Comparison of ENCODE assay signal across 7 mouse cellular contexts in the genomic region with DNA sequence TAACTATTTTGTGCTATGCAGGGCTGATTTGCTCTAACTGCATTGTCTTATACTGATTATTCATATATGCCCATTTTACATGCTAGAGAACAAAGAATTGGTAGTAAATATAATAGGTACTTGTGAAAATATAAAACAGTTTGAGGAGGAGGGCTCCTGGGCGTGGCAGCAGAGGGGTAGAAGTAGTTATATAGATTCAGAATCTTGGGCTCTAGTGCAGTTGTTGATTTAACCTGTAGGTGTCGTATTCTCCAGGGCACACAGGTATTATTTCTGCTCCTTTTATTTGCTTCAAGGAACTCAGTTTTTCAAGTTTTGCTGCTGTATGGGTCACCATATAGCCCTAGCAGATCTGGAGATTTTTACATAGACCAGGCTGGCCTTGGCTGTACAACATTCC. TPM values are rescaled to one million over a fixed set of nuclear protein-coding genes. Genes with fewer than 3 reads are reported as not detected.
DNase-seq lines count a peak whose midpoint lies in the region; ATAC-seq lines count a peak whose summit lies in the region.

No protein-coding gene starts in this region.

- DNase-seq in embryonic facial prominence, embryonic 10.5 days (ENCODE audit: low spot score): no peak
- no peak for DNase-seq in limb, embryonic 10.5 days (ENCODE audit: low spot score)
- peak; percentile 15 for DNase-seq in retina, postnatal 1 day
- no peak for DNase-seq in layer of hippocampus, adult 11-12 months (ENCODE audit: low spot score)
- no peak for DNase-seq in gastrocnemius, postnatal 25 days

- H3K27me3 ChIP-seq in megakaryocyte, embryonic 14.5 days (replicated peaks): no peaks in the 10 kb centered on the region
- H3K27me3 ChIP-seq in embryonic facial prominence, embryonic 10.5 days (replicated peaks; ENCODE audit: low read depth, poor library complexity, severe bottlenecking): no peaks in the 10 kb centered on the region
- no peaks in the 10 kb centered on the region for H3K27me3 ChIP-seq in limb, embryonic 10.5 days (ENCODE audit: low read depth, poor library complexity, severe bottlenecking)

- 81% methylated on average over 2 of the region's 2 CpGs for WGBS in embryonic facial prominence, embryonic 10.5 days
- 81% methylated on average over 2 of the region's 2 CpGs for WGBS in limb, embryonic 10.5 days

- H3K4me1 ChIP-seq in megakaryocyte, embryonic 14.5 days: peaks cover 50% of the 10 kb centered on the region
- peaks cover 11% of the 10 kb centered on the region for H3K4me1 ChIP-seq in embryonic facial prominence, embryonic 10.5 days
- peaks cover 10% of the 10 kb centered on the region for H3K4me1 ChIP-seq in limb, embryonic 10.5 days

- H3K36me3 ChIP-seq in megakaryocyte, embryonic 14.5 days (replicated peaks; ENCODE audit: low read length): peaks cover 19% of the 10 kb centered on the region
- peaks cover 16% of the 10 kb centered on the region; the same call in 1 of the 2 replicates for H3K36me3 ChIP-seq in embryonic facial prominence, embryonic 10.5 days (replicated peaks)
- peaks cover 14% of the 10 kb centered on the region for H3K36me3 ChIP-seq in limb, embryonic 10.5 days

- H3K27ac ChIP-seq in embryonic facial prominence, embryonic 10.5 days (replicated peaks): no peak overlapping the region; the same call in 1 of the 2 replicates
- peak overlapping the region; percentile 97; the same call in 1 of the 2 replicates for H3K27ac ChIP-seq in limb, embryonic 10.5 days

- ATAC-seq in megakaryocyte, adult 5-6 weeks (ENCODE audit: poor library complexity, severe bottlenecking): no peak

- peak overlapping the region; percentile 99 for H3K4me3 ChIP-seq in megakaryocyte, embryonic 14.5 days (replicated peaks)
- peak overlapping the region; percentile 92 for H3K4me3 ChIP-seq in embryonic facial prominence, embryonic 10.5 days
- H3K4me3 ChIP-seq in limb, embryonic 10.5 days: peak overlapping the region; percentile 75

- no peaks in the 10 kb centered on the region; the same call in 1 of the 2 replicates for H3K9me3 ChIP-seq in megakaryocyte, embryonic 14.5 days
- no peaks in the 10 kb centered on the region for H3K9me3 ChIP-seq in embryonic facial prominence, embryonic 10.5 days
- H3K9me3 ChIP-seq in limb, embryonic 10.5 days (replicated peaks): no peaks in the 10 kb centered on the region

RNA-seq across cellular contexts. Expression of a gene that starts 1.1 kb away (rescaled TPM):
- 0.15 TPM in 1 of 2 replicates, not detected in the other for polyA plus RNA-seq in megakaryocyte, embryonic 14.5 days (2012; ENCODE audit: insufficient read depth, low replicate concordance)
- total RNA-seq in megakaryocyte, adult 5-6 weeks (2015): 18.1 and 19.6 TPM in 2 replicates
- total RNA-seq in megakaryocyte, adult 5-6 weeks (2017): 19.4 and 20.3 TPM in 2 replicates
- 9.3 and 9.4 TPM in 2 replicates for polyA plus RNA-seq in embryonic facial prominence, embryonic 10.5 days (2016; fragmentation: Nextera tagmentation; extraction: Ambion mirVana)
- 10.2 and 12.5 TPM in 2 replicates for polyA plus RNA-seq in limb, embryonic 10.5 days (2016; fragmentation: Nextera tagmentation; extraction: Ambion mirVana)
- total RNA-seq in gastrocnemius, postnatal 25 days (2021): under 1 TPM; 0.51 TPM
